Mouse (Mus musculus) stomach, embryonic 14.5 days (tissue): ENCODE results near the gene Nrn1l. TPM values are rescaled to one million over a fixed set of nuclear protein-coding genes. Genes with fewer than 3 reads are reported as not detected.

ENCODE experiments used
- ATAC-seq: fragments of 200-750 bp; cut with Nextera tagmentation; 2 replicates; pipeline ENCODE4 v1.8.0; 2017; ENCODE audit warnings: low read depth, moderate TSS enrichment; ENCODE audit not compliant: insufficient number of reproducible peaks, insufficient read depth, low FRiP score
- H3K27ac ChIP-seq: fragments of 300-500 bp; sonication (generic); 2 replicates; pipeline ENCODE4 v1.5.1; 2014; ENCODE audit warnings: mild to moderate bottlenecking, low read length, moderate library complexity, mixed read lengths
- H3K27me3 ChIP-seq: fragments of 300-500 bp; sonication (generic); 2 replicates; pipeline ENCODE4 v1.6.1; 2014; ENCODE audit warnings: low read length, control low read depth, mixed read lengths; ENCODE audit not compliant: control insufficient read depth, insufficient read depth
- H3K36me3 ChIP-seq: fragments of 300-500 bp; sonication (generic); 2 replicates; pipeline ENCODE4 v1.6.1; 2014; ENCODE audit warnings: mild to moderate bottlenecking, control low read depth, low read length, moderate library complexity, mixed read lengths; ENCODE audit not compliant: control insufficient read depth, insufficient read depth
- H3K4me1 ChIP-seq: fragments of 300-500 bp; sonication (generic); 2 replicates; pipeline ENCODE4 v1.6.1; 2014; ENCODE audit warnings: low read length, control low read depth, mixed read lengths; ENCODE audit not compliant: control insufficient read depth, insufficient read depth
- H3K4me2 ChIP-seq: fragments of 300-500 bp; sonication (generic); replicated peaks from 2 replicates; pipeline ENCODE4 v1.6.1; 2014; ENCODE audit warnings: low read depth, low read length, control low read depth
- H3K4me3 ChIP-seq: fragments of 300-500 bp; sonication (generic); 2 replicates; pipeline ENCODE4 v1.5.1; 2014; ENCODE audit warnings: low read depth, low read length, control low read depth
- H3K9ac ChIP-seq: fragments of 300-500 bp; sonication (generic); replicated peaks from 2 replicates; pipeline ENCODE4 v1.6.1; 2014; ENCODE audit warnings: low read depth, mild to moderate bottlenecking, control low read depth, low read length, moderate library complexity, mixed read lengths
- H3K9me3 ChIP-seq: fragments of 300-500 bp; sonication (generic); 2 replicates; pipeline ENCODE4 v1.6.1; 2016; ENCODE audit warnings: low read depth, low read length, control low read depth; ENCODE audit not compliant: control insufficient read depth
- WGBS: fragments of 180-500 bp; shearing (Covaris S2); extraction: QIAGEN DNeasy Blood & Tissue Kit; methylation state at CpG from one replicate; pipeline ENCODE4 v1.1.7; 2014; 5-methylcytosine and 5-hydroxymethylcytosine counted together
- polyA plus RNA-seq: library from polyadenylated mRNA; unstranded; fragments of >200 nt; fragmentation: Nextera tagmentation; extraction: Ambion mirVana; gene quantifications from 2 replicates; pipeline ENCODE4 v1.2.1, GENCODE M21; 2014

Gene Nrn1l
- polyA plus RNA-seq, 1 experiment from 2014 or later, result 0.90 TPM

DNA sequence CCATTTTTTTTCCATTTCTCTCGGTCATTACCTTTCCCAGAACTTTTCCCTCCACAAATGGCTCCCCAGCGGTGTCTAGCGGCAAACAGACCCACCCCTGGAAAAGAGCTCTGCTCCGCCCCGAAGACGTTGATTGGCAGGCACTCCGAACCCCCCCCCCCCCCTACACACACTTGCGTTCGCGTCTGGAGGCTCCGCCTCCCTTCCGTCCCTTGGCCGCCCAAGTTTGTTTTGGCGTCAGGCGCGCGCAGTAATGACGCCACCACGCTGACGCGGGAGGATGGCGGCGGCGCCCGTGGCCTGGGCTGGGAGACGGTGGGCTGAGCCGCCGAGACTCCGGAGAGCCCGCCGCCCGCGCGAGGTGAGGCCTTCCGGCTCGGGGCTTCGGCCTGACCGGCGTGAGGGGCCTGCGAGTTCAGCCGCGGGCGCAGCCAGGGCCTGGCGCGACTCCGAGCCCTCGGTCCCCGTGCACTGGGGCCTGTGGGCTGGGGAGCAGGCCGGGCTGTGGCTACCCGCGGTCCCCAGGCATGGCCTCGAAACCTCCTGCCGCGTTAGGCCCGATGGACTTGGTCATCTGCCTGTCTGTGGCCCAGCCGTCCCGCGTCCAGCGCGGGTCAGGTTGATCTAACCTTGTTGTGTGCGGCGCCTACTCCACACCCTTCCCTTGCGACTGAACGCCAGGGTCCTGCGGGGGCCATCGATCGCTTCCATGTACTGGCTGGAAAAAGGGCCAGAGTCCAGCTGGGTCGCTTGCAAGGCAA lies 7.0 kb downstream of the Nrn1l start, which contains the start of gene Pskh1:
Pskh1 (plus strand) TSS at position 262 of the 761 bp plus-strand sequence.
- Histone ChIP-seq H3K4me3 (peak within 1 kb of the TSS; percentile 84), H3K27me3 (no peaks in the 10 kb centered on the region), H3K36me3 (no peaks in the 10 kb centered on the region; the same call in 1 of the 2 replicates), H3K4me1 (peaks cover 6% of the 10 kb centered on the region; the same call in 1 of the 2 replicates), H3K9ac (peak within 1 kb of the TSS; percentile 87), H3K4me2 (peak within 1 kb of the TSS; percentile 72), H3K9me3 (no peaks in the 10 kb centered on the region), H3K27ac (peak within 1 kb of the TSS; percentile 87)
- peak; percentile 94 for ATAC-seq
- under 1% methylated on average over 68 of the region's 68 CpGs for WGBS

GRCm38 (mm10) chr8:105900941-105901616 lies 7.7 kb downstream of the Nrn1l start:
- peak overlapping the region; percentile 87 for H3K9ac ChIP-seq
- ATAC-seq, result no peak
- H3K4me3 ChIP-seq, result peak overlapping the region; percentile 84
- H3K36me3 ChIP-seq, result no peaks in the 10 kb centered on the region
- peak overlapping the region; percentile 87 for H3K27ac ChIP-seq
- H3K9me3 ChIP-seq, result no peaks in the 10 kb centered on the region
- 30% methylated on average over 16 of the region's 16 CpGs for WGBS
- peak overlapping the region; percentile 72 for H3K4me2 ChIP-seq
- peaks cover 6% of the 10 kb centered on the region; the same call in 1 of the 2 replicates for H3K4me1 ChIP-seq
- H3K27me3 ChIP-seq, result no peaks in the 10 kb centered on the region

DNA sequence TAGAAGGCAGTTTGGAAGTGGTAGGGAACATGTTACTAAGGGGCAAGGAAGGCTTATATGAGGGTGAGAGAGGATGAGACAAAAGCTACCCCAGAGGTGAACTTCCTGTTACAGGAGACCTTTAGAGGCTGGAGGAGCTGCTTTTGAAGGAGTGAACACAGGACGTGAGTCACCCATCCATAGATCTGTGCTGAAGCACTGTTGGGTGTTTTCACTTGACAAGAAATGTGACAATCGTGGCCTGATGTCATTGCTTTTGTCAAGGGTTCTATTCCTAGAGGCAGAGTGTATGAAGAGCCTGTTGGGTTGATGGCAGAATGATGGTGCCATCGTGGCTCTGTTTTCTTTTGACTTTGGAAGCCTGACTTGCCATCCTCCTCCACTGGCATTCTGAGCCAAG lies 26.0 kb downstream of the Nrn1l start:
- Histone ChIP-seq H3K9ac (no peak overlapping the region), H3K4me3 (no peak overlapping the region), H3K4me2 (no peak overlapping the region), H3K9me3 (no peaks in the 10 kb centered on the region), H3K4me1 (no peaks in the 10 kb centered on the region), H3K36me3 (peaks cover 8% of the 10 kb centered on the region), H3K27ac (no peak overlapping the region), H3K27me3 (no peaks in the 10 kb centered on the region)
- WGBS, result 86% methylated on average over 3 of the region's 3 CpGs
- ATAC-seq, result no peak

- ATAC-seq, result no peak
- H3K9me3 ChIP-seq, result no peaks in the 10 kb centered on the region
- no peaks in the 10 kb centered on the region for H3K27me3 ChIP-seq
- H3K4me2 ChIP-seq, result no peak overlapping the region
- H3K9ac ChIP-seq, result no peak overlapping the region
- no peak overlapping the region for H3K4me3 ChIP-seq
- H3K36me3 ChIP-seq, result peaks cover 13% of the 10 kb centered on the region
- H3K27ac ChIP-seq, result no peak overlapping the region
- no peaks in the 10 kb centered on the region for H3K4me1 ChIP-seq
- 67% methylated on average over 3 of the region's 3 CpGs for WGBS
Measured at GRCm38 (mm10) chr8:105925123-105925522, 31.8 kb downstream of the Nrn1l start.

- H3K27me3 ChIP-seq, result no peaks in the 10 kb centered on the region
- no peaks in the 10 kb centered on the region for H3K9me3 ChIP-seq
- WGBS, result 20% methylated on average over 8 of the region's 8 CpGs
- no peak overlapping the region for H3K4me2 ChIP-seq
- no peak overlapping the region for H3K9ac ChIP-seq
- no peak overlapping the region for H3K4me3 ChIP-seq
- ATAC-seq, result no peak
- no peak overlapping the region for H3K27ac ChIP-seq
- no peaks in the 10 kb centered on the region for H3K4me1 ChIP-seq
- peaks cover 28% of the 10 kb centered on the region for H3K36me3 ChIP-seq
Measured at GRCm38 (mm10) chr8:105930602-105931001, 37.2 kb downstream of the Nrn1l start.

- Histone ChIP-seq H3K36me3 (peaks cover 26% of the 10 kb centered on the region), H3K9ac (no peak overlapping the region)
Measured at GRCm38 (mm10) chr8:105931271-105931670, 37.9 kb downstream of the Nrn1l start.

DNA sequence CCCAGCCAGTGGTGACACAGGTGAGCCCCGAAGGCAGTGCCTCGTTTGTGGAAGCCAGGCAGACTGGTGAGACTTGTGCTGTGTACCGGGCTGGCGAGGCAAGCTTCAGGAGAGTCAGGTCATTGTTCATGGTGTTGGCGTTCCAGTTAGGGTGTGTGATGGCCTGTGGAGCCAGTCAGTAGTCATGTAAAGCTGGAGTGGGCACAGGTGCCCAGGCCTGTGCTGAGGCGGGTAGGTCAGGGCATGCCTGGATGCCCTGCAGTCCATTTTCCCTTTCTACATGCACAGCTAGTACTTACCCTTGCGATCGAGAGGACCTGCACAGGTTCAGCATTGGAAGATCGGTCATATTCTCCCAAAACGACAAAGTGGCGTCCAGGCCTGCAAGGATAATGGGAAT lies 39.2 kb downstream of the Nrn1l start:
- H3K9me3 ChIP-seq, result no peaks in the 10 kb centered on the region
- no peak overlapping the region for H3K9ac ChIP-seq
- no peak overlapping the region for H3K4me3 ChIP-seq
- H3K27me3 ChIP-seq, result no peaks in the 10 kb centered on the region
- no peaks in the 10 kb centered on the region for H3K4me1 ChIP-seq
- H3K27ac ChIP-seq, result no peak overlapping the region
- H3K4me2 ChIP-seq, result no peak overlapping the region
- peaks cover 25% of the 10 kb centered on the region for H3K36me3 ChIP-seq
- 90% methylated on average over 11 of the region's 11 CpGs for WGBS
- ATAC-seq, result no peak

More at GRCm38 (mm10) chr8:105931271-105931670, 37.9 kb downstream of the Nrn1l start:
- no peak for ATAC-seq
- Histone ChIP-seq H3K27me3 (no peaks in the 10 kb centered on the region), H3K4me1 (no peaks in the 10 kb centered on the region), H3K27ac (no peak overlapping the region), H3K9me3 (no peaks in the 10 kb centered on the region), H3K4me2 (no peak overlapping the region), H3K4me3 (no peak overlapping the region)
- WGBS, result 94% methylated on average over 3 of the region's 3 CpGs

GRCm38 (mm10) chr8:105933762-105934161 lies 40.4 kb downstream of the Nrn1l start, which contains the start of gene Ctrl:
Gene Ctrl (minus strand): TSS chr8:105933862.
- Histone ChIP-seq H3K9ac (no peak within 1 kb of the TSS), H3K9me3 (no peaks in the 10 kb centered on the region), H3K4me1 (no peaks in the 10 kb centered on the region), H3K36me3 (peaks cover 25% of the 10 kb centered on the region), H3K27me3 (no peaks in the 10 kb centered on the region), H3K4me3 (no peak within 1 kb of the TSS), H3K4me2 (no peak within 1 kb of the TSS), H3K27ac (no peak within 1 kb of the TSS)
- 93% methylated on average over 2 of the region's 2 CpGs for WGBS
- ATAC-seq, result no peak
